Mouse (Mus musculus): ENCODE measurements around the gene Mettl2. TPM values are rescaled to one million over a fixed set of nuclear protein-coding genes. Genes with fewer than 3 reads are reported as not detected.

Mettl2 gene
- polyA plus RNA-seq, 1 experiment from 2014 or later, result 39.8 TPM

DNA sequence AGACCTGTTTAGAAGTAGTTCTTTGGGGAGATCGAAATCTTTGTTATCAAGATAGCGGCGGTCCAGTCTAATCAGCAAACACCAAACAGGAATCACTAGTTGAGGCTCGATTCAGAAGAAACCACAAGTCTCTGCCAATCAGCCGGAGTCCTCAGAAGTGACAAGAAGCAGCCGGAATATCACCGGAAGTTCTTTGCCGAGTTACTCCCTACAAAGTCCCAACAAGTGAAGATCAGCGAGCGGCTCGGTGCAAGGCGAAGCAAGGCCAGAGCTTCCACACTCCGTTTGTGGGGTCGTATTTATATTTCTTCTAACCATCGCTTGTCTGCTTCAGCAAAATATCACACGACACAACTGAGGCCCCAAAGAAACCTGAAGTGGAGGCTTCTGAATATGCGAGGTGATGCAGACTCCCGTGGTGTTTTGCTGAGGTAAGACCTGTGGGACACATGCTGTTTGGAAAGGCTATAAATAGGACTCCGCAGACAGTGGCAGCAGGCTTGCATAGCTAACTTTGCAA lies 30.6 kb downstream of the Mettl2 start:
- Histone ChIP-seq H3K9ac (no peak overlapping the region), H3K27ac (no peak overlapping the region), H3K27me3 (no peaks in the 10 kb centered on the region), H3K36me3 (replicated peaks) (no peaks in the 10 kb centered on the region), H3K4me1 (peaks cover 8% of the 10 kb centered on the region), H3K9me3 (no peaks in the 10 kb centered on the region), H3K4me3 (replicated peaks) (no peak overlapping the region), H3K4me2 (no peak overlapping the region)
- WGBS, result 87% methylated on average over 19 of the region's 19 CpGs
- ATAC-seq (ENCODE audit: low FRiP score), result no peak

DNA sequence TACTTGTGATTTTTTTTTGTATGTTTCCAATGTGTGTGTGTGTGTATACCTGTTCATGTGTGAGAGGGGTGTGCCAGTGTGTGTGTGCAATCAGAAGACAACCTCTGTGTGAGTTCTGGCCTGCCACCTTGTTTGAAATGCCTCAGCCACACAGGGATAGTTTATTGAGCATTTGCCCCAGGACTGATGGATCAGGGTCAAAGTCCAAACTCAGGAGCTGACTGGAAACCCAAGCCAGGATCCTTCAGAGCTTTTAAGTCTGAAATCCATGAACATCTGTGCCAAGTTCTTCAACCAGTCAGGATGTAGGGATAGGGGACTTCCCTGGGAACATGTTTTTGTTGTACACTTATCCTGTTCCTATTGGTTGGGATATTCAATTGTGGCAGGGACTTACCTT lies 31.8 kb downstream of the Mettl2 start:
- H3K27me3 ChIP-seq, result no peaks in the 10 kb centered on the region

DNA sequence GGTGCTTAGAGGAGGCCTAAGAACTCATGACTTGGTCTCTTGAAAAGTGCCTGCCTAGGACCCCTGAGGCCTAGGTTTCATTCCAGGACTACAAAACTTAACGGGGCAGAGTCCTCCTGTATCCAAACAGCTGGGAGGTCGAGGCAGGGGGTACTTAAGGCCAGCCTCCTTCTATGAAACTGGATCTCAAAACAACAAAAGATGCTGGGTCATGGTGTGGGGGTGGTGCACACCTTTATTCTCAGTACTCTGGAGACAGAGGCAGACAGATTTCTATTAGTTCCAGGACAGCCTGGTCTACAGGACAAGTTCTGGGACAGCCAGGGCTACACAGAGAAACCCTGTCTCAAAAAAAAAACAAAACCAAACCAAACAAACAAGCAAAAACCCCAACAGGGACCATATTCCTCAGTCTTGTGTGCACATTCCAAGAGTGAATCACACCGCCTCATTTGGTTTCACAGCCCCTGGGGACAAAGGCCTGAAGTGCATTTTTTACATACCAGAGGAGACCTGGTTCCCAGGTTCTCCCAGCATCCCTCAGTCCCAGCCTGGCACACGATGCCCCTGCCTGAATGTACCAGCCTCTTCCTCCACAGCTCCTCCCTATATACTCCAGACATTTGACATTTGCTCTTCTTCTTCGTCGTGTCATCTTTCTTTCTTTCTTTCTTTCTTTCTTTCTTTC lies 33.6 kb downstream of the Mettl2 start:
- no peak for ATAC-seq (ENCODE audit: low FRiP score)
- Histone ChIP-seq H3K27ac (no peak overlapping the region), H3K9ac (no peak overlapping the region), H3K4me3 (replicated peaks) (no peak overlapping the region), H3K36me3 (replicated peaks) (no peaks in the 10 kb centered on the region), H3K27me3 (no peaks in the 10 kb centered on the region), H3K4me2 (no peak overlapping the region), H3K4me1 (no peaks in the 10 kb centered on the region), H3K9me3 (peaks cover 14% of the 10 kb centered on the region; the same call in 1 of the 2 replicates)
- 64% methylated on average over 6 of the region's 6 CpGs for WGBS

More for the DNA sequence above, 31.8 kb downstream of the Mettl2 start:
- peaks cover 8% of the 10 kb centered on the region; the same call in 1 of the 2 replicates for H3K9me3 ChIP-seq
- peaks cover 8% of the 10 kb centered on the region for H3K4me1 ChIP-seq
- no peak for ATAC-seq (ENCODE audit: low FRiP score)
- no peak overlapping the region for H3K9ac ChIP-seq
- no peak overlapping the region for H3K4me2 ChIP-seq
- H3K27ac ChIP-seq, result no peak overlapping the region
- no peak overlapping the region for H3K4me3 ChIP-seq (replicated peaks)
- no peaks in the 10 kb centered on the region for H3K36me3 ChIP-seq (replicated peaks)

DNA sequence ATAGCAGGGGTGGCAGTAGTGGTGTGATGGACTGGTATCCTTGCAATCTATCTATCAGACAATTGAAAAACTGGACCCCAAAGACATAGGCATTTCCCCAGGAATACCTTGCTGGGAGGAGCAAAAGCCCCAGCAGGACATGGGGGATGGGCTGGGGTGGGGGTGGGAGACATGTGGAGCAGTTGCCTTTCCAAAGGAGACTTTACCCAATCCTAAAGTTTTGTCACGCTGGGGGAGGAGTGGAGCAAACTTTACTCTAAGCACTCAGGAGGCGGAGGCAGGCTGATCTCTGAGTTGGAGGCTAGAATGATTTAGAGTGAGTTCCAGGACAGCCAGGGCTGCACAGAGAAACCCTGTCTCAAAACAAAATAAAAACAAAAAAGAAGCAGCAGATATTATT lies 35.2 kb downstream of the Mettl2 start:
- Histone ChIP-seq H3K4me1 (no peaks in the 10 kb centered on the region), H3K27me3 (no peaks in the 10 kb centered on the region), H3K36me3 (replicated peaks) (no peaks in the 10 kb centered on the region), H3K27ac (no peak overlapping the region), H3K9ac (no peak overlapping the region), H3K9me3 (peaks cover 26% of the 10 kb centered on the region; the same call in 1 of the 2 replicates), H3K4me3 (replicated peaks) (no peak overlapping the region), H3K4me2 (no peak overlapping the region)
- ATAC-seq (ENCODE audit: low FRiP score), result no peak
- 92% methylated on average over 2 of the region's 2 CpGs for WGBS

DNA sequence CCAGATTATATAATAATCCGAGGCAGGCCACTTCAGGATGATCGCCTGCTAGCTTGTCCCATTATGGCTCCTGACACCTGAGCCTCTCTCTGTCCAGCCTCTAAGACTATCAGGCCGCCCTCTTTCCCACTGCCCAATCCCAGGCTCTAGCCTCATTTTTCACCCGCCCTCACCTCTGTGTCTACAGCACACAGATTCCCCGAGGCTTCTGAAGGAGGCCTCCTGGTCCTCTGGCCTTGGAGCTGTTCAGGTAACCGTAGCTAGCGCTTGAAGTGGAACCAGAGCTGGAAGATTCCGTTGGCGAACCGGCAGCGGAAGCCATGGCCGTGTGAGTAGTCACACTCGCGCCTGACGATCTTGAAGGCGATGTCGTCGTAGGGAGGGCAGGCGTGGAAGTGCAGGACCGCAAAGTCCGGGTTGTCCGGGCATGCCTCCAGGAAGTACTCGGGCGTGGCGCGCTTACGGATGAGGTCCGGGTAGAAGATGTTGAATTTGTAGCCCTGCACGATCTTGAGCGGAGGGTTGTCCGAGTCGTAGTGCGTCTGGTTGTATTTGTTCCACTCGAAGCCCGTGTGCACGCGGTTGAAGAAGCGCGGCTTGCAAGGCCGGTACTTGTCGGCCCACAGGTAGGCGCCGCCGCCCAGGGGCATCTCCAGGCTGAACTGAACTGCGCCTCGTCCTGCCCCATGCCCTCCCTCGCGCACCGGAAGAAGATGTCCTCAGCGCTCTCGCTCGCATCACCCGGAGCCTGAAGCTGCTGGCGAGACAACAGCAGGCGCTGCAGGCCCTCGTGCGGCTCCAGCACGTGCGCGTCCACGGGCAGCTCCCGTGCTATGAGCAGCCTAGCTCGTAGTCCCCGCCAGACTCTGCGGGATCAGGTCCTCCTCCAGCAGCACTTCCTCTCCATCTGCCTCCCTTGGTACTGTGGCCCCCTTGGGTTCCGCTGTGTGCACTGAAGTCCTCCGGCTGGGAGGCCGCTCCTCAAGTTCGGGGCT lies 38.6 kb downstream of the Mettl2 start:
- H3K4me2 ChIP-seq, result no peak overlapping the region
- H3K36me3 ChIP-seq (replicated peaks), result no peaks in the 10 kb centered on the region
- H3K27me3 ChIP-seq, result no peaks in the 10 kb centered on the region
- no peak overlapping the region for H3K9ac ChIP-seq
- WGBS, result 84% methylated on average over 69 of the region's 69 CpGs
- H3K27ac ChIP-seq, result no peak overlapping the region
- H3K4me1 ChIP-seq, result no peaks in the 10 kb centered on the region
- ATAC-seq (ENCODE audit: low FRiP score), result no peak
- no peak overlapping the region for H3K4me3 ChIP-seq (replicated peaks)
- H3K9me3 ChIP-seq, result peaks cover 26% of the 10 kb centered on the region; the same call in 1 of the 2 replicates

DNA sequence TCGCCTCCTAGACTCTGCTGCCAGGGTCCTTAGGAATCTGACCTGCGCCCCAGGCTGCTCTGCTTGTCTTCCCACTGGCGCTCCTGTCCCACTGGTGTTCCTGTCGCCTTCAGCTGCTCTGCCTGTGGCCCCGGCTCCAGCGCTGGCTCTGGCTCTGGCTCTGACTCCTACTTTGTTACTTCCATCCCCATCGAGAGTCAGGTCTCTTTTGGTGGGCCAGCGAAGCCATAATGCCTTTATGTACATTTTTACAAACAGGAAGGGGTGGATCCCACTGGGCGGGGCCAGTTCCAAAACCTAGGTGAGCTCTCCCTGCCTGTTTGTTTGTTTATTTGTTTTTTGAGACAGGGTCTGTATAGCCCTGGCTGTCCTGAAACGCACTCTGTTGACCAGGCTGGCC lies 40.6 kb downstream of the Mettl2 start:
- Histone ChIP-seq H3K9ac (no peak overlapping the region), H3K4me2 (no peak overlapping the region), H3K9me3 (peaks cover 26% of the 10 kb centered on the region; the same call in 1 of the 2 replicates), H3K27me3 (no peaks in the 10 kb centered on the region), H3K4me3 (replicated peaks) (no peak overlapping the region), H3K27ac (no peak overlapping the region), H3K4me1 (no peaks in the 10 kb centered on the region), H3K36me3 (replicated peaks) (no peaks in the 10 kb centered on the region)
- 94% methylated on average over 10 of the region's 10 CpGs for WGBS
- no peak for ATAC-seq (ENCODE audit: low FRiP score)

DNA sequence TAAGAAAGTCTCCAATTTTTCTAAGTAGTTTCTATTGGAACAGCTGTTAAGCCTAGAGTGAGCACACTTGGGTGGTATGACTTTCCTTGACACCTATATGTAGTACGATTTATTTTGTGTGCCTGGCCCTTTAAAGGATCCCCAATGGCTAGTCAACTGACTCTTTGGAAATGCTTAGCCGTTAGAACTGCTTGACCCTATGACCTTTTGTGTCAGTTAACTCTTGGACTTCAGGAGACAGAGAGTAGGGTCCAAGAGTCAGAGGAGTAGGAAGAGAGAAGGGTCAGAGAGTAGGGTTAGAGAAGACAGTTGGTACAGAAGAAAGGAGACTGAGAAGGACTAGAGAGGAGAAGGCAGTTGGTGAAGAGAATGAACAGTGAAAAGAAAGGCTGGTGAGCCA lies 52.3 kb downstream of the Mettl2 start, which contains the start of gene Tlk2:
TSS of gene Tlk2 (plus strand) at position 292 of the 400 bp plus-strand sequence.
- Histone ChIP-seq H3K36me3 (replicated peaks) (peaks cover 4% of the 10 kb centered on the region), H3K9ac (no peak within 1 kb of the TSS), H3K4me3 (replicated peaks) (peak within 1 kb of the TSS; percentile 96; the same call in 1 of the 2 replicates), H3K4me1 (peaks cover 19% of the 10 kb centered on the region), H3K9me3 (no peaks in the 10 kb centered on the region), H3K27ac (no peak within 1 kb of the TSS), H3K27me3 (no peaks in the 10 kb centered on the region), H3K4me2 (peak within 1 kb of the TSS; percentile 79)
- 50% methylated on average over 2 of the region's 2 CpGs for WGBS
- no peak for ATAC-seq (ENCODE audit: low FRiP score)

DNA sequence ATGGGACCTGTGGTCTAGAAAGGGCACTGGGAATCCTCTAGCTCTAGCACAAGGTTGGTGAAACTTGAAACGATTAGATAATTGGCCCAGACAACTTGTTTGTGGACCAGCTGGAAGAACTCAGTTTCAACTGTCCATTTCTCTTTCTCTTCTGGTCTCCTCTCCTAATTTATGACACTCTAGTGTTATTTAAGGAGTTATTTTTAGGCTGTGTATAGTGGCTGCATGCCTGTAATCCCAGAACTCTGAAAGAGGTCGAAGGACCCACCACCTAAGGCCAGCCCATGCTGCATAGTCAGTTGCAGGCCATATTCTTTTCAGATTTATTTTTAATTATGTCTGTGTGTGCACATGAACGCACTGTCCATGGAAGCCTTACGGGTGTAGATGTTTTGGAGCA lies 53.3 kb downstream of the Mettl2 start:
- Histone ChIP-seq H3K36me3 (replicated peaks) (peaks cover 10% of the 10 kb centered on the region), H3K4me2 (peak overlapping the region; percentile 79), H3K27ac (no peak overlapping the region), H3K4me1 (peaks cover 19% of the 10 kb centered on the region), H3K4me3 (replicated peaks) (peak overlapping the region; percentile 96), H3K27me3 (no peaks in the 10 kb centered on the region), H3K9me3 (no peaks in the 10 kb centered on the region), H3K9ac (no peak overlapping the region)
- 96% methylated on average over 4 of the region's 4 CpGs for WGBS
- ATAC-seq (ENCODE audit: low FRiP score), result no peak

DNA sequence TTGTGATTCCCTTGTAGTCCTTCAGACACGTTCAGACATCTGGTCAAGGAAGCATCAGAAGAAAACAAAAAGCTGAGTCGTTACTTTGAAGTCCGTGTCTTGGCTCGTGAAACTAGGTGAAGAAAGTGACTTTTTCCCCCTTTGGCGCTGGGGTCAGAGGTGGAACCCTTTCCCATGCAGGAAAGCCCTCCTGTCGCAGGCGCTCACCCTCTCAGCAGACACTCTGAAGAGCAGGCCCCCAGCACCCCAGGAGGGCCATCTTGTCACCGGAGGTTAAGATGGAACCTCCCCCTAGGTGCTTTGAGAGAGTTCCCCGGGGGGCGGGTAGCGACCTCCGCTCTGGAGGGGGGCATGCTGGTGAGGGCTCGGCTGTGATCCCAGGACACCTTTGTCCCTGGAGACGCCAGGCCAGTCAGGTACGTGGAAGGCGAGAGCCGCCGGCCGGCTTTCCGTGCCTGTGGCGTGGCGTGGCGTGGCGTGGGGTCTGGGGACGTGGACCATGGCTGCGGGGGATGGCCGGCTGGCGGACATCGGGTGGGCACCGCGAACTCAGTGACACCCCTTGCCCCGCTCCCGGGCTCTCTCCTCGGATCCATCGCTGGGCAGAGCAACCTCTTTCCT lies 54.4 kb downstream of the Mettl2 start:
- Histone ChIP-seq H3K36me3 (replicated peaks) (peaks cover 19% of the 10 kb centered on the region), H3K4me2 (peak overlapping the region; percentile 79), H3K9me3 (no peaks in the 10 kb centered on the region), H3K4me1 (peaks cover 19% of the 10 kb centered on the region), H3K4me3 (replicated peaks) (peak overlapping the region; percentile 96), H3K27ac (peak overlapping the region; percentile 95), H3K27me3 (no peaks in the 10 kb centered on the region), H3K9ac (peak overlapping the region; percentile 98)
- peak; percentile 51 for ATAC-seq (ENCODE audit: low FRiP score)
- under 1% methylated on average over 35 of the region's 35 CpGs for WGBS

DNA sequence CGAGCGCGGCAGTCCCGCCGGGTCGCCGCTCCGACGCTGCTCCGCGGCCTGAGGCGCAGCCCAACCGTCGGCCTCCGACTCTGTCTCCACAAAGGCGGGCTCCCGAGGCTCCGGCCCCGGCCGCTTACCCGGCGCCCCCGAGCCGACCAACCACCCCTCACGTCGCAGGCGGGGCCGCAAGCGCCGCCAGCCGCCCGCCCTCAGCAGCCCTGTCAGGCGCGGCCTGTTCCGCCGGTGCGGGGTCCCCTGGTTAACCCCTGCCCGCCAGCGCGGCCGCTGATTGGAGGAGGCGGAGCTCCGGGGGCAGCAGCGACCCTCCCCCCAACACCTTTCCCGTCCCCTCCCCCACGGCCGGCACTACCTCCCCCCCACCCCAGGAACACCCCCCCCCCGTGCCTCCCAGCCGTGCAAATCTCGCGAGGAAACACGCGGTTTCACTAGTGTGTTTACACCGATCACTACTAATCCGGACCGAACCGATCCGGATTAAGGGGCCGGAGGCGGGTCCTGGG lies 55.0 kb downstream of the Mettl2 start:
- H3K36me3 ChIP-seq (replicated peaks), result peaks cover 24% of the 10 kb centered on the region
- peak overlapping the region; percentile 96 for H3K4me3 ChIP-seq (replicated peaks)
- peak overlapping the region; percentile 95 for H3K27ac ChIP-seq
- H3K9me3 ChIP-seq, result no peaks in the 10 kb centered on the region
- peak overlapping the region; percentile 98 for H3K9ac ChIP-seq
- peak; percentile 97 for ATAC-seq (ENCODE audit: low FRiP score)
- no peaks in the 10 kb centered on the region for H3K27me3 ChIP-seq
- H3K4me1 ChIP-seq, result peaks cover 19% of the 10 kb centered on the region
- peak overlapping the region; percentile 79 for H3K4me2 ChIP-seq
- under 1% methylated on average over 56 of the region's 60 CpGs for WGBS

DNA sequence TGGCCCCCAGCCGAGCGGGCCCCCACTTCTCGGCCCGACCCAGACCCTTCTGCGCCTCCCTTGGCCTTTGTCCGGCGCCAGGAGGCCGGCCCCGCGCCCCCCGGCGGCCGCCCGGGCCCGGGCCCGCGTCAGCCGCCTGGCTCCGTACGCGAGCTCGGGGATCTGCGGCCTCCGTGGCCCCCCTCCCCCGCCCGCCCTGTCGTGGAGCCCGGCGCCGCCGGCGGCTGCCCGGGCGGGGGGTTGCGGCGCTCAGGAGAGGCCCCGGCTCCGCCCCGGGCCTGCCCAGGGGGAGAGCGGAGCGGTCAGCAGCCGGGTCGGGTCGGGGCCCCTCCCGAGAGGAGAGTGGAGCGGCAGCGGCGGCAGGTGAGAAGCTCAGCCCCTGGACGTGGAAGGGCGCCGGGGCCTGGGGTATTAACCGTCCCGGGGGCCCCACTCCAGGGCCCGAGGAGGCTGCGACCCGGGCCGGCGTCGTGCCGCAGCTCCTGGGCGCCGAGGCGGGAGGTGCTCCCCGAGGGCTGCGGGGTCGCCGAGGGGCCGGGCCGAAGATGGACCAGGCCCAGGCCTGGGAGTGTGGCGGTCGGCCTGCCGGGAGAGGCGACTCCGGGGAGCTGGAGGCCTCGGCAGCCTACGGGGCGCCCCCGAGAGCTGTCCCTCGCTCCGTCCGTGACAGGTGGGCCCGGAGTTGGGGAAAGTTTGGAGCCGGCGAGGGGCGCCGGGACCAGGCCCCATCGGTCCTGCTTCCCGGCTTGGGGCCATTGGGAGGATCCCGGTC lies 55.6 kb downstream of the Mettl2 start:
- Histone ChIP-seq H3K4me3 (replicated peaks) (peak overlapping the region; percentile 96), H3K36me3 (replicated peaks) (peaks cover 24% of the 10 kb centered on the region), H3K27me3 (no peaks in the 10 kb centered on the region), H3K9me3 (no peaks in the 10 kb centered on the region), H3K9ac (peak overlapping the region; percentile 98), H3K27ac (peak overlapping the region; percentile 95), H3K4me1 (peaks cover 19% of the 10 kb centered on the region), H3K4me2 (peak overlapping the region; percentile 79)
- ATAC-seq (ENCODE audit: low FRiP score), result peak; percentile 65
- WGBS, result under 1% methylated on average over 82 of the region's 89 CpGs

Data from forebrain, embryonic 12.5 days (tissue).